Mouse (Mus musculus) layer of hippocampus, adult 9-11 months (tissue): Measurements from ENCODE around the gene Cdh15.

Experiments
- DNase-seq: peaks from one replicate; pipeline ENCODE4 v3.0.0; 2022

Cdh15 gene

GRCm38 (mm10) chr8:122893451-122893850 lies 45.7 kb downstream of the Cdh15 start:
- DNase-seq: no peak

GRCm38 (mm10) chr8:122896317-122896716 lies 48.6 kb downstream of the Cdh15 start:
- DNase-seq: no peak

- no peak for DNase-seq
Observed at GRCm38 (mm10) chr8:122897200-122897599, 49.4 kb downstream of the Cdh15 start.

GRCm38 (mm10) chr8:122898018-122898417 lies 50.3 kb downstream of the Cdh15 start:
- no peak for DNase-seq

GRCm38 (mm10) chr8:122898473-122898872 lies 50.7 kb downstream of the Cdh15 start:
- DNase-seq: no peak

- no peak for DNase-seq
Observed at GRCm38 (mm10) chr8:122899085-122899484, 51.3 kb downstream of the Cdh15 start.

GRCm38 (mm10) chr8:122901476-122901875 lies 53.7 kb downstream of the Cdh15 start:
- no peak for DNase-seq

GRCm38 (mm10) chr8:122901892-122902515 lies 54.2 kb downstream of the Cdh15 start:
- peak; percentile 29 for DNase-seq

GRCm38 (mm10) chr8:122902581-122902980 lies 54.8 kb downstream of the Cdh15 start:
- DNase-seq: no peak

- no peak for DNase-seq
Observed at GRCm38 (mm10) chr8:122903002-122903401, 55.2 kb downstream of the Cdh15 start.

- DNase-seq: no peak
Observed at GRCm38 (mm10) chr8:122904496-122904895, 56.7 kb downstream of the Cdh15 start.

- no peak for DNase-seq
Observed at GRCm38 (mm10) chr8:122905346-122905745, 57.6 kb downstream of the Cdh15 start.

GRCm38 (mm10) chr8:122906463-122907021 lies 58.8 kb downstream of the Cdh15 start:
- peak; percentile 93 for DNase-seq

GRCm38 (mm10) chr8:122912150-122912549 lies 64.4 kb downstream of the Cdh15 start:
- no peak for DNase-seq

- no peak for DNase-seq
Observed at GRCm38 (mm10) chr8:122912871-122913270, 65.1 kb downstream of the Cdh15 start.

GRCm38 (mm10) chr8:122916766-122917165 lies 69.0 kb downstream of the Cdh15 start:
- DNase-seq: no peak
